Mouse (Mus musculus) left cerebral cortex, adult 2 months (tissue): ENCODE results near the gene Rimklb. TPM values are rescaled to one million over a fixed set of nuclear protein-coding genes. Genes with fewer than 3 reads are reported as not detected.
"Not testable (repeated sequence)": the region's sequence is repeated elsewhere in the genome, so short reads cannot be mapped to it uniquely, and the experiment has no call there.

Source experiments
- DNase-seq, 2 experiments: peaks; one replicate each; pipeline ENCODE4 v3.0.0; 2021 to 2022; ENCODE audit warnings: low spot score in 2 of 2, mixed read lengths in 1 of 2; ENCODE audit errors: extremely low spot score in 1 of 2
- H3K27ac ChIP-seq: fragments of 200-600 bp; 2 replicates; pipeline ENCODE4 v1.8.1; 2022
- H3K4me3 ChIP-seq: fragments of 200-600 bp; 2 replicates; pipeline ENCODE4 v1.8.1; 2022
- CTCF ChIP-seq: fragments of 200-600 bp; IDR thresholded peaks from 2 replicates; pipeline ENCODE4 v1.8.1; 2022; ENCODE audit warnings: antibody characterized with exemption, mild to moderate bottlenecking, moderate library complexity
- intact Hi-C: fragments of 180-260 bp; cut with DNase I; formaldehyde crosslinking; loops from one replicate; pipeline ENCODE4 v1.15.1; 2025
- total RNA-seq, 2 experiments: library from RNA; stranded (reverse); gene quantifications; 2 replicates each; pipeline ENCODE4 v1.2.3; 2021

Rimklb gene
- total RNA-seq, 2 experiments from 2014 or later = 80.3 to 80.6 TPM

- Histone ChIP-seq H3K4me3 (no peak overlapping the region), H3K27ac (no peak overlapping the region)
- intact Hi-C loops = no loop called here
- TF ChIP-seq CTCF = no peak; the same call in 1 of the 2 replicates
- no peak for DNase-seq
Measured at GRCm38 (mm10) chr6:122523289-122523688, 24.7 kb upstream of the Rimklb start.

GRCm38 (mm10) chr6:122522595-122522994 lies 24.0 kb upstream of the Rimklb start:
- H3K4me3 ChIP-seq = no peak overlapping the region
- DNase-seq = no peak
- H3K27ac ChIP-seq = no peak overlapping the region
- intact Hi-C loops = no loop called here
- no peak for TF ChIP-seq CTCF

- intact Hi-C loops = loop anchor here (1.0 kb wide), 2 partner anchors 24 to 117 kb away; no protein-coding TSS in a partner anchor
- no peak for DNase-seq
- H3K4me3 ChIP-seq = no peak overlapping the region
- H3K27ac ChIP-seq = no peak overlapping the region
- TF ChIP-seq CTCF = peak; percentile 92
Measured at GRCm38 (mm10) chr6:122519384-122519783, 20.8 kb upstream of the Rimklb start.

GRCm38 (mm10) chr6:122517668-122518067 lies 19.1 kb upstream of the Rimklb start:
- no peak for DNase-seq
- TF ChIP-seq CTCF = no peak
- H3K27ac ChIP-seq = no peak overlapping the region
- intact Hi-C loops = no loop called here
- no peak overlapping the region for H3K4me3 ChIP-seq

GRCm38 (mm10) chr6:122515762-122516161 lies 17.2 kb upstream of the Rimklb start:
- intact Hi-C loops, DNase-seq, H3K27ac ChIP-seq, H3K4me3 ChIP-seq: not testable (repeated sequence)

- no peak overlapping the region for H3K4me3 ChIP-seq
- no peak for TF ChIP-seq CTCF
- intact Hi-C loops = no loop called here
- H3K27ac ChIP-seq = no peak overlapping the region
- no peak for DNase-seq
Measured at GRCm38 (mm10) chr6:122514312-122514711, 15.8 kb upstream of the Rimklb start.

- intact Hi-C loops = no loop called here
- Histone ChIP-seq H3K27ac (no peak overlapping the region), H3K4me3 (no peak overlapping the region)
- no peak for DNase-seq
- no peak for TF ChIP-seq CTCF
Measured at GRCm38 (mm10) chr6:122512914-122513878, 14.6 kb upstream of the Rimklb start.

GRCm38 (mm10) chr6:122508494-122508893 lies 9.9 kb upstream of the Rimklb start:
- intact Hi-C loops = no loop called here
- H3K4me3 ChIP-seq = no peak overlapping the region
- no peak for TF ChIP-seq CTCF
- no peak overlapping the region for H3K27ac ChIP-seq
- no peak for DNase-seq

- intact Hi-C loops = no loop called here
- no peak for DNase-seq
- Histone ChIP-seq H3K4me3 (no peak within 1 kb of the TSS), H3K27ac (no peak within 1 kb of the TSS)
- no peak for TF ChIP-seq CTCF
Measured at GRCm38 (mm10) chr6:122505545-122505944, 7.0 kb upstream of the Rimklb start, which contains the start of gene Mfap5. TSS of gene Mfap5 (plus strand) at chr6:122505845.

- intact Hi-C loops = no loop called here
- H3K4me3 ChIP-seq = no peak overlapping the region
- no peak for DNase-seq
- TF ChIP-seq CTCF = no peak
- no peak overlapping the region for H3K27ac ChIP-seq
Measured at GRCm38 (mm10) chr6:122505041-122505440, 6.5 kb upstream of the Rimklb start.

GRCm38 (mm10) chr6:122496501-122496900 lies 2.1 kb downstream of the Rimklb start:
- H3K27ac ChIP-seq = no peak overlapping the region
- intact Hi-C loops = loop anchor here (2.0 to 5.0 kb wide), 3 partner anchors 66 to 164 kb away; no protein-coding TSS in a partner anchor
- no peak overlapping the region for H3K4me3 ChIP-seq
- no peak for DNase-seq
- TF ChIP-seq CTCF = peak; percentile 93

GRCm38 (mm10) chr6:122495082-122495881 lies 3.3 kb downstream of the Rimklb start:
- H3K4me3 ChIP-seq = peak overlapping the region; percentile 6; the same call in 1 of the 2 replicates
- TF ChIP-seq CTCF = no peak
- DNase-seq = peak; percentile 17 to 20
- peak overlapping the region; percentile 21 for H3K27ac ChIP-seq
- intact Hi-C loops = loop anchor here (1.0 to 5.0 kb wide), 3 partner anchors 24 to 163 kb away; no protein-coding TSS in a partner anchor
